Mouse (Mus musculus): Measurements from ENCODE around the gene Unc13a.

Gene Unc13a

GRCm38 (mm10) chr8:71619786-71620185 lies 51.8 kb downstream of the Unc13a start:
- DNase-seq, result no peak

GRCm38 (mm10) chr8:71613418-71613817 lies 58.1 kb downstream of the Unc13a start:
- peak in 1 of 2 experiments; percentile 19 for DNase-seq

GRCm38 (mm10) chr8:71612141-71612540 lies 59.4 kb downstream of the Unc13a start:
- no peak for DNase-seq

GRCm38 (mm10) chr8:71610822-71611651 lies 60.5 kb downstream of the Unc13a start, which contains the start of gene Colgalt1:
TSS of gene Colgalt1 (plus strand) at chr8:71610998.
- peak; percentile 98 to 99 for DNase-seq

- DNase-seq, result no peak
Observed at GRCm38 (mm10) chr8:71604021-71604420, 67.5 kb downstream of the Unc13a start.

- no peak for DNase-seq
Observed at GRCm38 (mm10) chr8:71602666-71603334, 68.8 kb downstream of the Unc13a start.

- peak; percentile 43 to 56 for DNase-seq
Observed at GRCm38 (mm10) chr8:71601939-71602665, 69.5 kb downstream of the Unc13a start.

- DNase-seq, result no peak
Observed at GRCm38 (mm10) chr8:71598841-71599240, 72.7 kb downstream of the Unc13a start.

GRCm38 (mm10) chr8:71598375-71598774 lies 73.2 kb downstream of the Unc13a start:
- no peak for DNase-seq

- peak; percentile 42 to 45 for DNase-seq
Observed at GRCm38 (mm10) chr8:71597451-71597850, 74.1 kb downstream of the Unc13a start, which contains the start of gene Fam129c. TSS of gene Fam129c (plus strand) at chr8:71597648.

- peak; percentile 71 to 76 for DNase-seq
Observed at GRCm38 (mm10) chr8:71596798-71597197, 74.8 kb downstream of the Unc13a start.

GRCm38 (mm10) chr8:71596384-71596783 lies 75.2 kb downstream of the Unc13a start:
- DNase-seq, result peak; percentile 33 to 39

- peak; percentile 94 to 95 for DNase-seq
Observed at GRCm38 (mm10) chr8:71595862-71596261, 75.7 kb downstream of the Unc13a start.

- DNase-seq, result no peak
Observed at GRCm38 (mm10) chr8:71594324-71594722, 77.2 kb downstream of the Unc13a start.

GRCm38 (mm10) chr8:71593556-71594323 lies 77.8 kb downstream of the Unc13a start:
- DNase-seq, result no peak

GRCm38 (mm10) chr8:71592374-71593170 lies 79.0 kb downstream of the Unc13a start:
- peak; percentile 76 to 79 for DNase-seq

GRCm38 (mm10) chr8:71591471-71592373 lies 79.8 kb downstream of the Unc13a start, which contains the start of gene Pgls:
TSS of gene Pgls (plus strand) at chr8:71592176.
- peak; percentile 87 to 89 for DNase-seq

GRCm38 (mm10) chr8:71591017-71591416 lies 80.5 kb downstream of the Unc13a start:
- DNase-seq, result no peak

- no peak for DNase-seq
Observed at GRCm38 (mm10) chr8:71588762-71589161, 82.8 kb downstream of the Unc13a start.

- DNase-seq, result peak; percentile 61 to 62
Observed at GRCm38 (mm10) chr8:71586891-71587290, 84.7 kb downstream of the Unc13a start.
